Mouse (Mus musculus) bone marrow macrophage, adult 2 months (primary cell): Measurements from ENCODE around the gene Mfsd2b.

Experiments
- CTCF ChIP-seq: IDR thresholded peaks from 2 replicates; pipeline ENCODE4 v1.5.1; 2012; ENCODE audit warnings: low read depth, mild to moderate bottlenecking, low read length, moderate library complexity
- POLR2A ChIP-seq: IDR thresholded peaks from 2 replicates; pipeline ENCODE4 v1.6.1; 2012; ENCODE audit warnings: mild to moderate bottlenecking, low read depth, low read length, borderline replicate concordance

DNA sequence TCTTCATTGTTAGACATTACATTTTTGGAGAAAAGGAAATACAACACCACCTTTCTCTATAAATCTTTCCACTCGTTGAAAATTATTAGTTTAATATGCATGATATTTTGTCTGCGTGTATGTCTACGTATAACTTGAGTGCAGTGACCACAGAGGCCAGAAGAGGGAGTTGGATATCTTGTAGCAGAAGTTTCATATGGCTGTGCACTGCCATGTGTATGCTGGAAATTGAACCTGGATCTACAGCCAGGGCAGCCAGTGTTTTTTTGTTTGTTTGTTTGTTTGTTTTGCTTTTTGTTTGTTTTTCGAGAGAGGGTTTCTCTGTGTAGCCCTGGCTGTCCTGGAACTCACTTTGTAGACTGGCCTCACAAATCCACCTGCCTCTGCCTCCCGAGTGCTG is 4.9 kb upstream of the Mfsd2b start:
- TF ChIP-seq CTCF (no peak), POLR2A (no peak)
